Mouse (Mus musculus) urinary bladder, adult 18-20 months (tissue): ENCODE measurements around the gene Cd34.

Source experiments
- DNase-seq, 2 experiments: peaks; one replicate each; pipeline ENCODE4 v3.0.0; 2022; ENCODE audit warnings: low spot score in 2 of 2, mixed read lengths in 2 of 2

Cd34 gene

GRCm38 (mm10) chr1:194938715-194939114 is at the start of gene Cd34:
Gene Cd34 (plus strand): TSS chr1:194938819.
- DNase-seq, result peak in 1 of 2 experiments; percentile 78

- DNase-seq, result no peak
Observed at GRCm38 (mm10) chr1:194894513-194894912, 44.1 kb upstream of the Cd34 start.

GRCm38 (mm10) chr1:194895287-194895686 is 43.3 kb upstream of the Cd34 start:
- DNase-seq, result no peak

DNA sequence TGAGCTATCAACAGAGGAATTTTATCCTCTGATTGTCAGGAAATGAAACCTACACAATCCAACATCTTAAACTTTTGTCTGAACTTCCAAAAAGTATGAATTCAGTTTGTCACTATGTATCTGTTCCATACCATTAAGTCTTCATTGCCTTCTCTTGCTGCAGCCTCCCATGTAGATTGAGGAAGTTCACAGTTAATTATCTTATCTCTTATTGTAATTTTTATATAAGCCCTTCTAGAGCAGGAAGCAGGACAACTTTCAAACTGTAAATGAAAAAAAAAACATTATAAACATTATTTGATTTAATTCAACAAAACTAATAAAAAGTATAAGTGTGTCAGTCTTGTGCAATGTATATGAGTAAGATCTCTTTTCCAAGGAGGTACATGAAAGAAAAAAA is 37.5 kb upstream of the Cd34 start:
- no peak for DNase-seq

GRCm38 (mm10) chr1:194901826-194902225 is 36.8 kb upstream of the Cd34 start:
- no peak for DNase-seq

DNA sequence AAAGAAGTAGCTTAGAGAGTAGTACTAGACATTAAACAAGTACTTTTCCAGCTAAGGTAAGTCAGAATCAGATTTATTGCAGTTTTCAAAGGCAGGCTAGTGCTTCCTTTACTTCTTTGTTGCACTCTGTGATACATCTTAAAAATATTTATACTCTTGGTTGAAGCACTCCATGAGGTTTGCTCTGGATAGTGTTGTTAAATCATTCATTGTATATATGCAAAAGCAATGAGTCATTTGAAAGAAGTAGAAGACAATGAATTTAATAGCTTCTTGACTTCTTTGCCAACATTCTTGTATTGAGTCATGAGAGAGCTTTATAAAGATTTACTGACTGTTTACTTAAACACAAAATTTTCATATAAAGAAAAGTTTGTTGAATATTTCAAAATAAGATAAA is 29.7 kb upstream of the Cd34 start:
- DNase-seq, result no peak

DNA sequence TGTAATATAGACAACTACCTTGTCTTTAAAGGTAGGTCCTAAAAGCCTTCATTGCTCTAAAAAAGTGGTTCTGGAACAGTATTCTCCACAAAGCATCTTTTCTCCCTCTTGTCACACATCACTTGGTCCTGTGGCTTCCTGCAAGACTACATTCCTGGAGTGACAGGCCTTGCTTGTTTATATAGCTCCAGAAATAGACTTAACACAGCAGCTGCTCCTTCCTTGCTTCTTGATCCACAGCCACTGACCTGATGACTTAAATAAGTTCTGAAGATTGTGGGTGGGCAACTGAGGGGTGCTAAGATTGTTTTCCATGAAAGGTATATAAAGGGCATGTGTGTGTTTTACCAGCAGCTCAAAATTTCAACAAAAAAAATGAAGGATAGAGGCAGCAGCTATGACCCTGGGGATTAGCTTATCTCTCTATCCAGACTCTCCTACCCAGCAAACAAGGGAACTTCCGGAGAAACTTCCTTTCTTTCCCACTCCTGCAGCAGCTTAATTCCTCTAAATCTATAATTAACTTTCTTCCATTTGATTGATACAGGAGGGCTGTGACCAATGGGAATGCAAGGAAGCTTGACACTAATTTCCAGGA is 12.8 kb upstream of the Cd34 start:
- DNase-seq, result no peak

DNA sequence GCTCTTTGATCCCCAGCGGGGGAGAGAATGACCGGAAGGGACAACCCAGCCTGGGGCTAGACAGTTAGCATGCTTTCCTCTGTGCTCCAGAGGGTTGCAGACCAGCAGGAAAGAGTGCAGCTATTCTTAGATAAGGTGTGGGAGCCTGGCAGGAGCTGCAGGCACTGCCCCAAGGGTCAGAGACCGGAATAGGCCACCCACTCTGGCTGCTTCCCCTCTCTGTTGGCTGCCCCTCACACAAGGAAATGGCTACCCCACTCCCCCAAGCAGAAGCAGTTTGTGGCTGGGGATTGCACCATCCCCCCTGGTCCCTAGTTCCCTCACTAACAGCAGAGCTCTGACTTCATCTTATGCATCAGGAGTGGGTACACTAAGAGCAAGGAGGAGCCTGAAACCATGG is 10.7 kb upstream of the Cd34 start:
- DNase-seq, result no peak

GRCm38 (mm10) chr1:194929275-194929971 is 9.2 kb upstream of the Cd34 start:
- DNase-seq, result no peak

DNA sequence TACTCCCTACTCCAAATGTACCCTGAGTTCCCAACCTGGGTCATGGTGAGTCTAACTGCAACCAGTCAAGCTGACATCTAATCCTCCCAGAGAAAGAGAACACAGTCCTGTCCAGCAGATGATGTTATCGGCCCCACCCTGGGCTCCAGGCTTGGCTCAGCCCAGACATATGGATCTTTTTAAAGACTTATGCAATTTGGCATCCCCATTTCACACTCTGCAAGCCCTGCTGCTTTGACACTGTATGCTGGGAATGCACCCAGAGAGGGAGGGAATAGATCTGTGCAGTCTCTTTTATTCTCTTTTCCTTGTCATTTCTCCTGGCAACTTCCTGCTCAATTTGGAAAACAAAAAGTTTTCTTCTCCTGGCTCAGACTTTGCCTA is 8.7 kb upstream of the Cd34 start:
- peak in 1 of 2 experiments; percentile 68 for DNase-seq

GRCm38 (mm10) chr1:194930706-194931105 is 7.9 kb upstream of the Cd34 start:
- DNase-seq, result no peak

DNA sequence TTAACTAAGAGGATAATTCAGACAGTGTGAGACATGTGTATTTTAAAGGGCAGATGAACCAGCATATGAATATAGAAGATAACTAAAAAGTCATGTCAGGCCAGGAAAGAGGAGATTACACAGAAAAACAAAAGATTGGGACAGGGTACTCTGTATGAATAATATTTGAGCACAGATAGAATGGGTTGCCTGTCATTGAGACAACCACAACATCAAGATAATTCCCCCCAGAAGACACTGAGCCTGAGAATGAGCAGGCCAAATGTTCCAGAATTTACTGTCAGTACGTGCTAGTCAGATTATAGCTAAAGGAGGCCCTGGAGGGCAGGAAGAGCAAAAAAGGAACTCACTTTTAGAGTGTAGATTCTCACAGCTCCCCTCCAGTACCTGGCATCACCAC is 3.3 kb upstream of the Cd34 start:
- no peak for DNase-seq

GRCm38 (mm10) chr1:194941528-194941927 is 2.9 kb downstream of the Cd34 start:
- no peak for DNase-seq

DNA sequence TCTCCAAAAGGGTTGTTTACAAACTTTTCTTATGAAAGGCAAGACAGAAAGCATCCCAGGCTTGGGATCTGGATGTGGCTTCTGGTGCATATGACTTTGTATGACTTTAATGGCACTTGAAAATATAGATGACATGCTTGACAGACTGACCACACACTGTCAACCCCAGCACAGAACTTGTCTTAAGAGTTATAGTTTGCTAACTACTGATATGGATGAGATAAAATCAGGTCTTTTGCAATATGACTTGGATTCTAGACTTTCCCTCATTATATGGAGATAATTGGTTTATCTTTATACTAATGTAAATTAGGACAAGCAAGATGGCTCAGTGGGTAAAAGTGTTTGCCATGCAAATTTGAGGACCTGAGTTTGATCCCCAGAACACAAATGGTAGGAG is 4.3 kb downstream of the Cd34 start:
- no peak for DNase-seq

- no peak for DNase-seq
Observed at GRCm38 (mm10) chr1:194943485-194943884, 4.9 kb downstream of the Cd34 start.

- DNase-seq, result peak in 1 of 2 experiments; percentile 53
Observed at GRCm38 (mm10) chr1:194945382-194945781, 6.8 kb downstream of the Cd34 start.

GRCm38 (mm10) chr1:194946467-194946866 is 7.8 kb downstream of the Cd34 start:
- DNase-seq, result no peak

DNA sequence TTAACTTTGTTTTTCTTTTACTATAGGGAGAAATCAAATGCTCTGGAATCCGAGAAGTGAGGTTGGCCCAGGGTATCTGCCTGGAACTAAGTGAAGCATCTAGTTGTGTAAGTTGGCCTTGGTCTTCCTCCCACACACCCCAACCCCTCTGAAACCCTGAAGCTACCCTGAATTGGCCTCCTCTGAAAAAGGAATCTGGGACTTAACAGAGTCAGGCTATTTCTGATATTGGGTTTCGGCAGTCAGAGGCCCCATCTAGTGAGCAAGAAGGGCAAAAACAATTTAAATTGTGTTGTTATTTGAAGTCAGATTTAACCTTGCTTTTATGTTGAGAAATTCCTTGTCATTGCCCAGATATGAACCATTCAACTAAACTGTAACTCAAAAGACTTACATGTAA is 12.3 kb downstream of the Cd34 start:
- no peak for DNase-seq

- DNase-seq, result no peak
Observed at GRCm38 (mm10) chr1:194952891-194953290, 14.3 kb downstream of the Cd34 start.

GRCm38 (mm10) chr1:194954694-194955093 is 16.1 kb downstream of the Cd34 start:
- DNase-seq, result no peak

DNA sequence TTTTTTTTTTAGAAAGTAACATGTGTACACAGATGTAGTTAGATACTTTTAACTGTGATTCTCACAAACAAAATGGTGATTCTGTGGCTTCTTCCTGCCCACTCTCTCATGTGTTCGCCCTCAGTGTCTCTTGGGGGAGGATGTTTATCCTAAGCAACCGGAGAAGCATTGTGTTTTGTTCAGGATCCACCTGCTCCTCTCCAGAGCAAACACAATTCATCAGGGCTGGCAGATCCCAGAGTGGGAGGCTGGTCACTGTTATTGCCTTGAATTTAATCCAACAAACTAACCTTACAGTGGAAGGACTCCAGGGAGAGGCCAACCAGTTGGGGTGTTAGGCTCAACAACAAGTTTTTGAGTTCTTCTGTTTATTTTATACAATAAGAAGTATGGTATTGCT is 17.1 kb downstream of the Cd34 start:
- DNase-seq, result no peak

DNA sequence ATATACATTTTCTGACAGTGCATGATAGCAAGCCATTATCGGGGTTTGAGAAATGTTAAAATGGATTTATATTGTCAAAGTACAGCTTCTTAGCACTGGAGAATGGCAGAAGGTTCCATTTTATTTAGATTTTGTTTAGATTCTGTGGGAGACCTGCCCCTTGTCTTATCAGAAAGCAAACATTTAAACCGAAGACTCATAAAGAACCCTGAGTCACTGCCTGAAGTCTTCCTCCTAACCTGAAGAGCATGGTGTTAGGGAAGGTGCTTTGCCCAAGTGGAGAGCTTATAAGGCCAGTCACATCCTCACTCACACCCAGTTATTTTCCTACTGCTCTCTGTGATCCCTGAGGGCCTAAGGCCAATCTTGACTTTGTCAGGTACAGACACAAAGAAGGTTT is 18.4 kb downstream of the Cd34 start:
- no peak for DNase-seq

DNA sequence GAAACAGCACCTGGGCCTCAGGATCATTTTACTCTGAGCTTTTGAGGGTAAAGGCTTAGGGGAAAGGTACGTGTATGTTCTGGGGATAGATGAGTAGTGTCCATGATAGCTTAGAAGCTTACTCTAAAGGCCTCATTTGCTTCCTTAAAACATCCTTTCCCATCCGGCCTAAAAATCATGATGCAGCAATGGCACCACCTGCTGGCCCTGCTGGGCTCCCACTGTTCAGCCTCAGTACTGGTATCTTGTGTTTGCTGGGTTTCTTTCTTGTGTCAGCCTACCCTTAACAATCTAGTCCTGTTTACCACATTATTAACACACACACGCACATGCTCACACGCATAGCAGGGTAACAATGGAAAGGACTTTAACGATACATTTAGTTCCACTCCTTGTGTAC is 23.6 kb downstream of the Cd34 start:
- DNase-seq, result peak; percentile 30 to 54

GRCm38 (mm10) chr1:194962712-194963111 is 24.1 kb downstream of the Cd34 start:
- no peak for DNase-seq
